7 mouse cellular contexts compared by ENCODE assay signal in the genomic region with DNA sequence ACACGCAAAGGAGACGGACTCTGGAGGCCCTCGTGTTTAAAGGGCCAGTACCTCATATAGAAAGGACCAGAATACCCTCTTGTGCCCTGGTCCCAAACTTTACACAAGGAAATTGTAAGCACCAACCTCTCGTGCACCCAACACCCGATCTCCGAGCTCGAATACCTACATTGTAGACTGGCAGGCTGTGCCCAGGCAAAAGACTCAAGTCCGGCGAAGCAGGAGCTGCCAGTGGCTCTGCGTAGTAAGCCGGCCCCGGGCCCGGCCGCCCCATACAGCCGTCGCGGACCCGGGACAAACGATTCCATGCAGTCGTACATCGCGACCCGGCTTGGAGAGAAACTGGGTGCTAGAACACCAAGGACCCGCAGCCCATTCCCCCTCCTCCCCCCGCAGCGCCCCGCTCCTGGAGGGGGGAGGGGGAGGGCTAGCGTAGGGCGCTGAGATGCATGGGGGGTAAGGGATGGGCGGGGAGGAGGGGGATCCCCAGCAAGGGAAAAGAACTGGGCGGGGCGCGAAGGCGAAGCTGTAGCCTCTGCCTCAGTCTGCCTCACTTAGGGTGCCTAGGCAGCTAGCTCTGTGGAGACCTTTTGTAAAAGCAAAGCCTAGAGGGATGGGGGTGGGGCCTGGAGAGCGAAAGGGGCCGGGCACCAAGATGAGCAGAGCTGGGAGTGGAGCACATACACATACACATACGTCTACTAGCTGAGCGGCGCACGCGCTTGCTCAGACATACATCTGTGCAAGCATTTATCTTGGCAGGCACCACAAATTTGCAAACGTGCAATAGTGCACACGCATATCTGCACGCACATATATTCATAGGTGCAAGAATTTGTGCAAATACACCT. TPM values are rescaled to one million over a fixed set of nuclear protein-coding genes. Genes with fewer than 3 reads are reported as not detected.
DNase-seq lines count a peak whose midpoint lies in the region; ATAC-seq and TF ChIP-seq lines count a peak whose summit lies in the region.

No protein-coding gene starts in this region.

- intact Hi-C loops in left cerebral cortex, adult 2 months (cut with DNase I) = loop anchor here (2.0 kb wide), 1 partner anchor 33 kb away; the partner anchor contains the start of gene Mfsd5

- ATAC-seq in hindbrain, embryonic 15.5 days (ENCODE audit: low FRiP score, low read depth) = peak; percentile 85

- TF ChIP-seq CTCF in left cerebral cortex, adult 2 months (IDR thresholded peaks at IDR 0.05) = no peak

- H3K36me3 ChIP-seq in hindbrain, embryonic 15.5 days = no peaks in the 10 kb centered on the region

- peak; percentile 99 for DNase-seq in R1 (ENCODE audit: low read depth, low spot score)
- peak; percentile 88 for DNase-seq in cerebellum, adult 9-11 months
- peak; percentile 61 to 81 for DNase-seq in frontal cortex, postnatal 36 days (ENCODE audit: low spot score in 2 of 2)
- peak; percentile 52 to 75 for DNase-seq in left cerebral cortex, adult 2 months (ENCODE audit: extremely low spot score in 1 of 2, low spot score in 2 of 2)
- peak; percentile 86 to 90 for DNase-seq in lung, postnatal 4 days
- DNase-seq in right cerebral cortex, adult 18-20 months = peak; percentile 84

- H3K9me3 ChIP-seq in hindbrain, embryonic 15.5 days = no peaks in the 10 kb centered on the region

- peaks cover 51% of the 10 kb centered on the region for H3K4me1 ChIP-seq in hindbrain, embryonic 15.5 days (replicated peaks)

- peaks cover 50% of the 10 kb centered on the region for H3K27me3 ChIP-seq in hindbrain, embryonic 15.5 days

- peak overlapping the region; percentile 97 for H3K4me2 ChIP-seq in hindbrain, embryonic 15.5 days

- peak overlapping the region; percentile 67 for H3K9ac ChIP-seq in hindbrain, embryonic 15.5 days

- peak overlapping the region; percentile 89 for H3K27ac ChIP-seq in hindbrain, embryonic 15.5 days (replicated peaks)
- peak overlapping the region; percentile 97 for H3K27ac ChIP-seq in left cerebral cortex, adult 2 months

- under 1% methylated on average over 41 of the region's 44 CpGs for WGBS in hindbrain, embryonic 15.5 days

- peak overlapping the region; percentile 62 for H3K4me3 ChIP-seq in hindbrain, embryonic 15.5 days
- H3K4me3 ChIP-seq in left cerebral cortex, adult 2 months = peak overlapping the region; percentile 65

RNA-seq across cellular contexts. Expression of gene Rarg, which starts 11.2 kb away (rescaled TPM):
- 5.8 and 6.3 TPM in 2 replicates for polyA plus RNA-seq in hindbrain, embryonic 15.5 days (2015; fragmentation: Nextera tagmentation; extraction: Ambion mirVana)
- total RNA-seq in left cerebral cortex, adult 2 months (2021) = 10 to 100 TPM; 13.8 to 17.1 TPM

RNA-seq across cellular contexts. Expression of gene Itgb7, which starts 14.4 kb away (rescaled TPM):
- 1.1 and 1.2 TPM in 2 replicates for polyA plus RNA-seq in hindbrain, embryonic 15.5 days (2015; fragmentation: Nextera tagmentation; extraction: Ambion mirVana)
- total RNA-seq in left cerebral cortex, adult 2 months (2021) = 1 to 10 TPM in 1 of 2 experiments, under 1 TPM in 1; 0.86 to 1.3 TPM

RNA-seq across cellular contexts. Expression of gene Gm9918, which starts 24.2 kb away (rescaled TPM):
- polyA plus RNA-seq in hindbrain, embryonic 15.5 days (2015; fragmentation: Nextera tagmentation; extraction: Ambion mirVana) = 0.06 and 0.07 TPM in 2 replicates
- total RNA-seq in left cerebral cortex, adult 2 months (2021) = not detected

RNA-seq across cellular contexts. Expression of gene Mfsd5, which starts 33.1 kb away (rescaled TPM):
- polyA plus RNA-seq in hindbrain, embryonic 15.5 days (2015; fragmentation: Nextera tagmentation; extraction: Ambion mirVana) = 59.7 and 63.5 TPM in 2 replicates
- 10 to 100 TPM; 40.6 to 42.8 TPM for total RNA-seq in left cerebral cortex, adult 2 months (2021)

RNA-seq across cellular contexts. Expression of gene Csad, which starts 41.6 kb away (rescaled TPM):
- 39.2 and 40.1 TPM in 2 replicates for polyA plus RNA-seq in hindbrain, embryonic 15.5 days (2015; fragmentation: Nextera tagmentation; extraction: Ambion mirVana)
- total RNA-seq in left cerebral cortex, adult 2 months (2021) = 10 to 100 TPM; 28.5 to 30.4 TPM

Comparison
In these comparisons a context has a peak if more than half of its experiments do, and no peak if none do; other contexts are left out.
1. Peak in every context shown above with its lines: DNase-seq, ATAC-seq, H3K4me3 ChIP-seq and H3K27ac ChIP-seq.